Mouse (Mus musculus) lung, adult 2 months (tissue): ENCODE measurements around the gene Cox10.

Experiments
- CTCF ChIP-seq: fragments of 200-500 bp; IDR thresholded peaks from 2 replicates; pipeline ENCODE4 v1.5.1; 2011; ENCODE audit warnings: mild to moderate bottlenecking, low read length, control low read depth; ENCODE audit not compliant: insufficient read depth
- POLR2A ChIP-seq: fragments of 200-500 bp; IDR thresholded peaks from 2 replicates; pipeline ENCODE4 v1.6.1; 2011; ENCODE audit warnings: low read depth, mild to moderate bottlenecking, control low read depth, low read length, borderline replicate concordance; ENCODE audit errors: extremely low read depth

GRCm38 (mm10) chr11:64100060-64100459 lies 20.8 kb upstream of the Cox10 start:
- TF ChIP-seq CTCF: no peak
- no peak for TF ChIP-seq POLR2A
